Mouse (Mus musculus) bone marrow, adult 2 months (tissue): ENCODE data around the gene Rps6kl1.

Experiments used
- CTCF ChIP-seq: fragments of 200-500 bp; IDR thresholded peaks from 2 replicates; pipeline ENCODE4 v1.5.1; 2011; ENCODE audit warnings: low read length, control low read depth; ENCODE audit not compliant: control insufficient read depth, insufficient read depth
- POLR2A ChIP-seq: fragments of 200-500 bp; IDR thresholded peaks from 2 replicates; pipeline ENCODE4 v1.6.1; 2011; ENCODE audit warnings: low read depth, mild to moderate bottlenecking, control low read depth, low read length, borderline replicate concordance; ENCODE audit not compliant: control insufficient read depth

DNA sequence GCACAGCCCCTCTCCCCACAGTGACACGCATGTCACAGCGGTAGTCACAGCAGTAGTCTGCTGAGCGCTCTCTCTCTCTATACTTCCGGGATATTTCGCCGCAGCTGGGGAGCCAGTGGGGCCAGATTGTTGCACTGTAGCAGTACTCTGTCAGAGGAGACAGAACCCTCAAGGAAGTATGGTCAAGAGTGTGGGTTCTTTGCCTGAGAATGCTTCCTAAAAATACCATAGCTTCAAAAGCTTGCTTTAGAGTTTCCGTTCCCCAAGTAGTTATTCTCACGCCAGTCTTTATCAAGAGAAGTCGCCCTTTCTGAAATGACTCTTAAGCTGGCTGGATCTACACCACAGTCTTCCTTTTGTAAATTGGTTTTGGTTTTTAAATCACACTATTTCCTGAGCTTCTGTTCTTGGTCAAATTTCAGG lies 27.9 kb downstream of the Rps6kl1 start:
- TF ChIP-seq CTCF (no peak), POLR2A (no peak)
